Mouse (Mus musculus) CH12F3 (cell line): ENCODE data around the gene Fam205a2.
"Not testable (repeated sequence)": the region's sequence is repeated elsewhere in the genome, so short reads cannot be mapped to it uniquely, and the experiment has no call there.

Experiments
- in situ Hi-C: fragments of 300-500 bp; cut with MboI; formaldehyde crosslinking; loops from 2 replicates; pipeline ENCODE4 v1.14.3; 2020; ENCODE audit warnings: low sequenced_read_pairs

Gene Fam205a2

GRCm38 (mm10) chr4:42528075-42528474 is at the start of gene Fam205a2:
Gene Fam205a2, minus strand, starts transcription at chr4:42528175.
- in situ Hi-C loops, result not testable (repeated sequence)
